Mouse (Mus musculus): Measurements from ENCODE around the gene Aars2. TPM values are rescaled to one million over a fixed set of nuclear protein-coding genes. Genes with fewer than 3 reads are reported as not detected.
A peak's percentile ranks its signal among the peaks of the same experiment; 100 is the strongest.

Aars2 gene
- polyA plus RNA-seq, 1 experiment, result 7.3 TPM

GRCm38 (mm10) chr17:45474146-45474545 lies 32.5 kb upstream of the Aars2 start:
- no peak for TF ChIP-seq CTCF (IDR thresholded peaks at IDR 0.05; ENCODE audit: borderline replicate concordance, insufficient read depth, low read length)
- no peak for TF ChIP-seq POLR2A (IDR thresholded peaks at IDR 0.05; ENCODE audit: low read depth, low read length)
- Histone ChIP-seq H3K4me1 (ENCODE audit: control insufficient read depth, insufficient read depth, low read length) (no peaks in the 10 kb centered on the region), H3K4me3 (ENCODE audit: insufficient read depth, low read length) (peak overlapping the region; percentile 61), H3K27ac (ENCODE audit: insufficient read depth, low read length) (no peak overlapping the region)

- Histone ChIP-seq H3K4me3 (ENCODE audit: insufficient read depth, low read length) (peak within 1 kb of the TSS; percentile 61), H3K4me1 (ENCODE audit: control insufficient read depth, insufficient read depth, low read length) (no peaks in the 10 kb centered on the region), H3K27ac (ENCODE audit: insufficient read depth, low read length) (no peak within 1 kb of the TSS)
- no peak for TF ChIP-seq CTCF (IDR thresholded peaks at IDR 0.05; ENCODE audit: borderline replicate concordance, insufficient read depth, low read length)
- 0 out of 2 replicates have a peak, but pooled peaks have one; percentile 51 for TF ChIP-seq POLR2A (IDR thresholded peaks at IDR 0.05; ENCODE audit: low read depth, low read length)
Observed at GRCm38 (mm10) chr17:45474669-45475465, 31.8 kb upstream of the Aars2 start, which contains the start of gene Spats1. Gene Spats1, minus strand, starts transcription at chr17:45475415.

- H3K4me3 ChIP-seq (ENCODE audit: insufficient read depth, low read length), result no peak overlapping the region
- H3K27ac ChIP-seq (ENCODE audit: insufficient read depth, low read length), result no peak overlapping the region
- H3K4me1 ChIP-seq (ENCODE audit: control insufficient read depth, insufficient read depth, low read length), result no peaks in the 10 kb centered on the region
- TF ChIP-seq POLR2A (IDR thresholded peaks at IDR 0.05; ENCODE audit: low read depth, low read length), result no peak
- peak; percentile 92; the same call in 1 of the 2 replicates for TF ChIP-seq CTCF (IDR thresholded peaks at IDR 0.05; ENCODE audit: borderline replicate concordance, insufficient read depth, low read length)
Observed at GRCm38 (mm10) chr17:45478234-45478825, 28.3 kb upstream of the Aars2 start.

GRCm38 (mm10) chr17:45480429-45480828 lies 26.2 kb upstream of the Aars2 start:
- H3K4me3 ChIP-seq (ENCODE audit: insufficient read depth, low read length), result no peak overlapping the region
- TF ChIP-seq POLR2A (IDR thresholded peaks at IDR 0.05; ENCODE audit: low read depth, low read length), result no peak
- no peak overlapping the region for H3K27ac ChIP-seq (ENCODE audit: insufficient read depth, low read length)
- H3K4me1 ChIP-seq (ENCODE audit: control insufficient read depth, insufficient read depth, low read length), result no peaks in the 10 kb centered on the region

- no peaks in the 10 kb centered on the region for H3K4me1 ChIP-seq (ENCODE audit: control insufficient read depth, insufficient read depth, low read length)
- TF ChIP-seq CTCF (IDR thresholded peaks at IDR 0.05; ENCODE audit: borderline replicate concordance, insufficient read depth, low read length) (no peak), POLR2A (IDR thresholded peaks at IDR 0.05; ENCODE audit: low read depth, low read length) (no peak)
Observed at GRCm38 (mm10) chr17:45485581-45485980, 21.1 kb upstream of the Aars2 start.

GRCm38 (mm10) chr17:45487216-45487615 lies 19.4 kb upstream of the Aars2 start:
- H3K4me1 ChIP-seq (ENCODE audit: control insufficient read depth, insufficient read depth, low read length), result no peaks in the 10 kb centered on the region
- H3K4me3 ChIP-seq (ENCODE audit: insufficient read depth, low read length), result no peak overlapping the region
- H3K27ac ChIP-seq (ENCODE audit: insufficient read depth, low read length), result no peak overlapping the region
- TF ChIP-seq POLR2A (IDR thresholded peaks at IDR 0.05; ENCODE audit: low read depth, low read length) (no peak), CTCF (IDR thresholded peaks at IDR 0.05; ENCODE audit: borderline replicate concordance, insufficient read depth, low read length) (no peak)

More at GRCm38 (mm10) chr17:45485581-45485980, 21.1 kb upstream of the Aars2 start:
- no peak overlapping the region for H3K4me3 ChIP-seq (ENCODE audit: insufficient read depth, low read length)
- no peak overlapping the region for H3K27ac ChIP-seq (ENCODE audit: insufficient read depth, low read length)

- Histone ChIP-seq H3K4me3 (ENCODE audit: insufficient read depth, low read length) (no peak overlapping the region), H3K27ac (ENCODE audit: insufficient read depth, low read length) (no peak overlapping the region), H3K4me1 (ENCODE audit: control insufficient read depth, insufficient read depth, low read length) (no peaks in the 10 kb centered on the region)
- TF ChIP-seq POLR2A (IDR thresholded peaks at IDR 0.05; ENCODE audit: low read depth, low read length), result no peak
- no peak for TF ChIP-seq CTCF (IDR thresholded peaks at IDR 0.05; ENCODE audit: borderline replicate concordance, insufficient read depth, low read length)
Observed at GRCm38 (mm10) chr17:45488321-45489254, 18.1 kb upstream of the Aars2 start.

- no peaks in the 10 kb centered on the region for H3K4me1 ChIP-seq (ENCODE audit: control insufficient read depth, insufficient read depth, low read length)
- no peak for TF ChIP-seq POLR2A (IDR thresholded peaks at IDR 0.05; ENCODE audit: low read depth, low read length)
- TF ChIP-seq CTCF (IDR thresholded peaks at IDR 0.05; ENCODE audit: borderline replicate concordance, insufficient read depth, low read length), result no peak
- no peak overlapping the region for H3K4me3 ChIP-seq (ENCODE audit: insufficient read depth, low read length)
- no peak overlapping the region for H3K27ac ChIP-seq (ENCODE audit: insufficient read depth, low read length)
Observed at GRCm38 (mm10) chr17:45489736-45490135, 16.9 kb upstream of the Aars2 start.

GRCm38 (mm10) chr17:45490532-45491154 lies 16.0 kb upstream of the Aars2 start:
- TF ChIP-seq CTCF (IDR thresholded peaks at IDR 0.05; ENCODE audit: borderline replicate concordance, insufficient read depth, low read length) (no peak), POLR2A (IDR thresholded peaks at IDR 0.05; ENCODE audit: low read depth, low read length) (no peak)
- H3K4me1 ChIP-seq (ENCODE audit: control insufficient read depth, insufficient read depth, low read length), result no peaks in the 10 kb centered on the region
- H3K4me3 ChIP-seq (ENCODE audit: insufficient read depth, low read length), result no peak overlapping the region
- H3K27ac ChIP-seq (ENCODE audit: insufficient read depth, low read length), result no peak overlapping the region

Data from embryonic fibroblast, embryonic 13.5 days (primary cell).